Mouse (Mus musculus) urinary bladder, adult 2 months (tissue): ENCODE data around the gene Armh3. TPM values are rescaled to one million over a fixed set of nuclear protein-coding genes. Genes with fewer than 3 reads are reported as not detected.

Experiments
- DNase-seq: peaks from one replicate; pipeline ENCODE4 v3.0.0; 2022; ENCODE audit warnings: low spot score
- polyA plus RNA-seq: library from polyadenylated mRNA; depleted of rRNA; stranded (reverse); fragments of >200 nt; gene quantifications from 2 replicates; pipeline ENCODE4 v1.2.3, GENCODE M21; 2012; rRNA removed

Armh3 gene
- polyA plus RNA-seq, 1 experiment: 11.1 TPM

DNA sequence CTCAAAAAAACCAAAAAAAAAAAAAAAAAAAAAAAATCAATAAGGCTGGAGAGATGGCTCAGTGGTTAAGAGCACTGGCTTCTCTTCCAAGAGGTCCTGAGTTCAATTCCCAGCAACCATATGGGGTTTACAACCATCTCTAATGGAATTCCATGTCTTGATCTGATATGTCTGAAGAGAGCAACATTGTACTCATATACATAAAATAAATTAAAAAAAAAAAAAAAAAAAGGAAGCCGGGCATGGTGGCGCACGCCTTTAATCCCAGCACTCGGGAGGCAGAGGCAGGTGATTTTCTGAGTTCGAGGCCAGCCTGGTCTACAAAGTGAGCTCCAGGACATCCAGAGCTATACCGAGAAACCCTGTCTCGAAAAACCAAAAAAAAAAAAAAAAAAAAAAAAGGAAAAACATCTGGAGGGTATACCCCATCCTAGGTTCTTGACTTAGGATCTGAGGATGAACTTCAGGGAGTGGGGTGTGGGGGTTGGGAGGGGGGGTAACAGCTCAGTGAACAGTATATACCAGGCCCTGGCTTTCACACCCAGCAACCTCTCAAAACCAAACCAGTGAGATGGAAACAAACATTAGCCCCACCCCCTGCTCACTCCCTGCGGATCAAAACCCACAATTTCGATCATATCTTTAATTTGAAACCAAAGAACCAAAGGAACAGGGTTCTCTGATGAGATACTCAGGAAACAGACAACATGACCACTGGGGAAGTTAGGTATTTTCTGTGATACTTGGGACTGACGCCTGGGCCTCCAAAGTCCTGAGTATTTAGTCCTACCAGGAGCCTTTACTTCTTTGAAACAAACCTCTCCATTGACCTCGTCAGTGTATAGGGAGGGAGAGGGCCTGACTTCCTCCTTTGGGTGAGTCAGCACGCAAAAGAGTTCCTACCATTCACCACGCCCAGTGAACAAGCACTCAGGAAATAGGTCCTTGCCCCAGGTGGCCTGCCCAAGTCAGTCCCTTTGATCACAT, 208.1 kb downstream of the Armh3 start:
- no peak for DNase-seq

DNA sequence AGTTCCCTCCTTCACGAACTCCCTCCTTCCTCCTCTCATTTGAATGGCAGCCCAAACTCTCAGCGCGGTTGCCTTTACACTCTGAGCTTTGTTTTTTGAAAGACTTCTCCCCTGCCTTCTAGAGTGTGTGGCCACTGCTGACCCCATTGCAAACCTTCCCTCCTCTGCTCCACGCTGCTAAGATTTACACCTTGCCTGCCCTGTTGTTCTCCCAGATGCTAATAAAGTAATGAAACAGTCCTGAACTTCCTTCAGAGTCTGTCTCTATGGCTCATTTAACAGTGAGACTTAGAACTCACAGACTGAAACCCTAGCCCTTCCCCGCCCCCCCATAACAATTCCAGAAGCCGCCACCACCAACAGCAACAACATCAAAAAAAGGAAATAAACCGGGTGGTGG, 208.9 kb downstream of the Armh3 start:
- no peak for DNase-seq

DNA sequence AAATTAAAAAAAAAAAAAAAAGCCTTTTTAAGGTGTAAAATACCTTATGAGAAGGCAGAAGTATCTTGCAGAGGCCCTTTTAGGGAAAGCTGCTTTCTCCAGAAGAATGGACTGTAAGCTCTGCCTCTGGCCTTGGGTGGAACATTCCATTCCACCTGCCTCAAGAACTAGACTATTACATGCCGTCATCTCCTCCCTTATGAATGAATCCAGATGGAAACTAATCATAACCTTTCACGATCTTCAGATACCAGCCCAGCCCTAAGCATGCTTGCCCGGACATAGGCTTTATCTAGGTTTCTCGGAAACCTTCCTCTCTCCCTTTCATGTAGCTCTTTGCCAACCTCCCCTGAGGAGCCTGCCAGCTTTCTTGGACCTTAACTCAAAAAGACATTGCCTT, 210.0 kb downstream of the Armh3 start:
- no peak for DNase-seq

DNA sequence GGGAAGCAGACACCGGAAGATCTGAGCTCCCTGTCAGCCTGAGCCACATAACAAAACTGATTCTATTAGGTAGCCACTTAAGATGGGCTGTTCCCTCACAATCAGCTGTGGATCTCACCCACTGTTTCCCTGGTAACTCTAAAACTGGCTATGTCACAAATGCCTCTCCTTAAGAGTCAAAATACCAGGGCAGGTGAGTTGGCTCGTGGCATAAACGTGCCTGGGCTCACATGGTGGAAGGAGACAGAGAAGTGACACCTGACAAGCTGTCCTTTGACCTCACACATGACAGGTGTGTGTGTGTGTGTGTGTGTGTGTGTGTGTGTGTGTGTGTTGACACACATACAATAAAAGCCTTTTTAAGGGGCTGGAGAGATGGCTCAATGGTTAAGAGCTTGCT, 210.8 kb downstream of the Armh3 start:
- DNase-seq: no peak

DNA sequence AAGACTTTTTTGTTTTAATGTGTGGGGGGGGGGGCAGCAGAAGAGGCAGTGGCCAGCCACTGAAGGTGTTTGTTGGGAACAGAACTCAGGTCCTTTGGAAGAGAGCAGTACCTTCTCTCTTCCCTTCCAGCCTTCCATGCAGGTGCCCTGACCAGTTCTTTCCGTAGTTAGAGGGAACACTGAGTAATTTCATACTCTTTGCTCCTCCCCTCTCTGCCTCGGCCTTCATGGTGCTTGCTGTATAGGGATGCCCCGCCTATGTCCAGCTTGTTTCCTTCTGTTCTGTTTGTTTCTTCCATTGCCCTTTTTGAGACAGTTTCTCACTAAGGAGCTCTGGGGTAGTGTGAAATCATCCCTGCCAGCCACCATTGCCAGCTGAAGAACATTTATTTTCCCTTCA, 212.8 kb downstream of the Armh3 start:
- DNase-seq: no peak

DNA sequence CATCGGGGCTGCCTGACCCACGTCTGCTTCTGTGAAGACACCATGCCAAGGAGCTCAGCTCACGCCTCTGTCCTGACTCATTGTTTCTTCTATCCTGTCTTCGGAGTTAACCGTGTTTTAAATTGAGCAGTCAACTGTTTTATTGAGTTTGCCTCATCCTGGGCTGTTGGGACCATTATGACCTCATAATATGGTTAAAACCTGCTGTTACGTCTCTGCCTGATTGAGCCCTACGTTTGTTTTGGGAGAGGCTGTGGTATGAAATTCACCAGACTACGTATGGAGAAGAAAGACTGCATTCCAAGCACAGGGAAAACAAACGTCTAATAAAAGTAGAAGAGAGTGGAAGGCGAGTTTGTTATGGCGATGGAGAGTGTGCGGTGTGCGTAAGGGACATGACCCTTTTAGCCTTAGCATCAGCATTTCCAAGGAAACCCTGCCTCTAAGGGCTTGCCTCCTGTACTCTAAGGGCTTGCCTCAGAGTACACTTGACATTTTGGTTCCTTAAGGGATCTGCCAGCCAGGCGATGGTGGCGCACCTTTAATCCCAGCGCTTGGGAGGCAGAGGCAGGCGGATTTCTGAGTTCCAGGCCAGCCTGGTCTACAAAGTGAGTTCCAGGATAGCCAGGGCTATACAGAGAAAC, 214.2 kb downstream of the Armh3 start:
- DNase-seq: no peak

DNA sequence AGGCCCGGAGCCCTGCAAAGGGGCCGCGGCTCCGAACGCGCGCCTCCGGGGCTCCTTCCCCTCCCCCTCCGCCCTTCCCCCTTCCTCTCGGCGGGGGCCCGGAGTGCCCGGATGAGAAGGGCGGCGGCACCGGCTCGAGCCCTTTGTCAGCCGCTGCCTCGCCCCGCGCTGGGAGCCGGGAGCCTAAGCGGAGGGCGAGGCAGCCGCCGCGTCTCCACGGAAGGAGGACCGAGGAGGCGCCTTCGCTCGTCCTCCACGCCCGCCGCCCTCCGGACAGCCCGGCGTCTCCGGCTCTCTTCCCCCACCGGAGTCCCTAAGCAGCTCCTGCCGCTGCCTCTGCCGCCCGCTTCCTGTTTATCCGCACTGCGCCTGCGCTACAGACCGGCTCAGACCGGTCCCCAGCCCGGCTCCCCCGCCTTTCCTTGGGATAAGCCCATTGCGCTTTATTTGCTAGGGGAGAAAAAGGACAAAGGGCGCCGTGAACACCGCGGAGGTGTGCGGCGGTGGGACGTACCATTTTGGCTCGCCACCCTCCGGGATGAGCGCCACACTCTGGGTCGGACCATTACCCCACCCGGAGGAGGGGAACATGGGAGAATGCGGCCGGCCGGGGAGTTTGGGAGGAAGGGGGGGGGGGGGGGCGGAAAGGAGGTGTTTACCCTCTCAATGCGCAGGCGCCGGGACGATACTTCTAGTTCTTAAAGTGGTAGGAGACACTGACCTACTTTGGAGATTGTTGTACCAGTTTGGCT, 214.9 kb downstream of the Armh3 start, which contains the start of gene Mgea5:
TSS of gene Mgea5 (minus strand) at position 657 of the 752 bp plus-strand sequence.
- peak; percentile 98 for DNase-seq

DNA sequence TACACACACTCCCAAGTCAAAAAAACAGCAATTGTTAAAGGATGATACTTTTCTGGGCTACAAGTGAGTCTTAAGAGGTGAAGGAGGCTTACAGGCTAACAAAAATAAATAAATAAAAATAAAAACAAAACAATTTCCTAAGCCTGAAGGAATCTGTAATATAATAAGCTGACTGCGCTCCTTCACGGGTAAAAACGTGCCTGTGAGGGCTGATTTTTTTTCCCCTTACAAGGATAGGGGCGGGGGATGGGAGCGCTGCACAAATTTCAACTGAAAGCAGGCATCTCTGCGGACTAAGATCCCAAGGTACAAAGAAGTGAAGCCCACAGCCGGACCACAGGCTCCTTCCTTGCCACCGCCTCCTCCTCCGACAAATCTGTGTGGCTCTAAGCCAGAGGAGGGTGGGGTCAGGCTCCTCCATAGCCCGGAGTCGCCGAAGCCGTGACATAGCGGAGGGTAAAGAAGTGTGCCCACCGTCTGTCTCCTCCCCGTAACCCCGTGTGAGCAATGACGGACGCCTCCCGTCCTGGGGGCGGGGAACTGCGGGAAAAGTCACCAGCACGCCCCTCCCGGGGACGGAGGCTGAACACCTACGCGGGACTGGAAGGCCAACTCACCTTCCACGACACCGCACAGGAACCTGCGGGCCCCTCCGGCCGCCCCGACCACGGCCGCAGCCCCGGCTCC, 215.8 kb downstream of the Armh3 start:
- peak; percentile 65 for DNase-seq

DNA sequence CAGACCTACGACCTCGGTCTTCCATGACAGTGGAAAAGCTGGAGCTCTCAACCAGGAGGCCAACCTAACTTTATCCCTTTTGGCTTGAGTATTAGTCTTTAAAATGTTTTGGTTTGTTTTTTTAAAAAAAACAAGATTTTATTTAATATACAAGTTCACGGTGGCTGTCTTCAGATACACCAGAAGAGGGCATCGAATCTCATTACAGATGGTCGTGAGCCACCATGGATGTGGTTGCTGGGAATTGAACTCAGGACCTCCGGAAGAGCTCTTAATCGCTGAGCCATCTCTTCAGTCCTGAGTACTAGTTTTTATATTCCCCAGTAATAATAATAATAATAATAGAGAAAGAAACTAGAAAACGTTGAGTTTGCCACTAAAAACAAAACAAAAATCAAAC, 216.6 kb downstream of the Armh3 start:
- no peak for DNase-seq

DNA sequence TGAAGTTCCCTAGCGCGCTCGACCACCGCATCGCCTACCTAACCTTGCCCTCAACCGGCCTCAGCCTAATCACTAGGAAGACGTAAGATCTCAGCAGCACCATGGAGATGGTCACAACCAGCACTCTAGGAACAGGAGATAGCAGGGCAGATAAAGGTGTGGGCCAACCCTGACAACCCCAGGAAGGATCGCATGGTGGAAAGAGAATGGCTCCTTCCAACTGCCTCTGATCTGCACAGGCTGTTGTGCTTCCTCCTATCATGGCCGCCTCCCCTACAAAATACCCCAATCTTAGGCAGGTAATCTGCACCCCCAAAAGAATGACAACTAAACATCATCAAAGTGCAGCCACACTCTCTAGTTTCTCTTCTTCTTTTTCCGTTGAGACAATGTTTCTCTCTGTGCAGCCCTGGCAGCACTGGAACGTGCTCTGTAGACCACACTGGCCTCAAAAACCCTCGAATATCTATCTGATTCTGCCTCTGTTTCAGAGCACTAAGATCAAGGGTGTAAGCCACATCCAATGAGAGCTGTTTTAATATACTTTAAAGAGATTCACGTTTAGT, 217.9 kb downstream of the Armh3 start:
- DNase-seq: no peak

DNA sequence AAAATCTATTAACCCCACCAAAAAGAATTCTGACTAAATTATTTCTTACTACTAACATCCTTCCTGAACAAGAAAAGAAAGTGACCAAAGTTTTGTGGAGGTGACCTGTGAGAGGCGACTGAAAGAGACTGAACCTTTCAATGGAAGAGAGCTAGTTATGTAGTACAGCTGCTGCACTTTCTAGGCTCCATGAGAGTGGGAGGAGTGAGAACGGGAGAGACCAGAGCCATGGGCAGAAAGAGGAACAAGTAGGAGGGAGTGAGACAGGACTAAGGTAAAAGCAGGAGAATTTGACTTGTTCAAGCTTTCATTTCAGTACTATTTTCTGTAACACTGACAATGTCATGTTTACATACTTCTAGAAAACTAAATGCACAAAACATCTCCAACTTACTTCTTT, 222.8 kb downstream of the Armh3 start:
- no peak for DNase-seq

DNA sequence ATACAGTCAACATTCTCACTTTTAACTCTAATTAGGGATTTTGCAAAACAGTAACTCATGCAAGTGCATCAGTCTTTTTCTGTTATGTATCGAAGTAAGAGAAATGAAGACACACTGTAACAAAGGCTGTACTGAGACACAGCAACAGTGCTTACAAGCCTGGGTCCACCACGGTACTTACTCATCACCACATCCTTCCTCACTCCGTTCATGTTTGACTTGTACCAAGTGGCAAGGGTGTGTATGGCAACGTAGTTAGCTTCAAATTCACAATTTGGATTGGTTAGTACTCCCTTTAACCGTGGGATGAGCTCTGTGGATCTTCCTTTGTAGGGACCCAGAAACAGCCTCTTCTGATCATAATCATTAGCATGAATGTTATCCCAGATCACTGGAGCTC, 226.8 kb downstream of the Armh3 start:
- DNase-seq: no peak

Other genes with a start within 250 kb of the Armh3 start
- 65.7 and 70.7 TPM in 2 replicates for gene Npm3, start 248.9 kb downstream of the Armh3 start, polyA plus RNA-seq
- 74.9 and 76.7 TPM in 2 replicates for gene Mgea5, start 214.7 kb downstream of the Armh3 start, polyA plus RNA-seq
- gene Kcnip2, start 182.4 kb downstream of the Armh3 start, polyA plus RNA-seq: 0.40 and 0.55 TPM in 2 replicates
- 6.6 and 6.7 TPM in 2 replicates for gene Hps6, start 5.0 kb upstream of the Armh3 start, polyA plus RNA-seq
- gene Pprc1, start 46.4 kb upstream of the Armh3 start, polyA plus RNA-seq: 15.4 and 17.9 TPM in 2 replicates
- 222 and 238 TPM in 2 replicates for gene Ldb1, start 46.7 kb upstream of the Armh3 start, polyA plus RNA-seq
- 27.7 and 30.1 TPM in 2 replicates for gene Nolc1, start 77.4 kb upstream of the Armh3 start, polyA plus RNA-seq
- gene Elovl3, start 133.4 kb upstream of the Armh3 start, polyA plus RNA-seq: not detected in 2 replicates
- gene Pitx3, start 149.8 kb upstream of the Armh3 start, polyA plus RNA-seq: 0.12 and 0.19 TPM in 2 replicates
- 56.3 and 57.5 TPM in 2 replicates for gene Gbf1, start 154.0 kb upstream of the Armh3 start, polyA plus RNA-seq